Mouse (Mus musculus) kidney, embryonic 15.5 days (tissue): Measurements from ENCODE around the gene Sdr42e1. TPM values are rescaled to one million over a fixed set of nuclear protein-coding genes. Genes with fewer than 3 reads are reported as not detected.

Source experiments
- ATAC-seq: fragments of 200-750 bp; cut with Nextera tagmentation; replicated peaks from 2 replicates; pipeline ENCODE4 v1.8.0; 2017; ENCODE audit warnings: moderate TSS enrichment; ENCODE audit not compliant: low FRiP score
- H3K27ac ChIP-seq: fragments of 300-500 bp; sonication (generic); 2 replicates; pipeline ENCODE4 v1.5.1; 2015; ENCODE audit warnings: mild to moderate bottlenecking, inconsistent platforms
- H3K27me3 ChIP-seq: fragments of 300-500 bp; sonication (generic); 2 replicates; pipeline ENCODE4 v1.6.1; 2015; ENCODE audit warnings: inconsistent platforms
- H3K36me3 ChIP-seq: fragments of 300-500 bp; sonication (generic); 2 replicates; pipeline ENCODE4 v1.6.1; 2015; ENCODE audit warnings: inconsistent platforms
- H3K4me1 ChIP-seq: fragments of 300-500 bp; sonication (generic); 2 replicates; pipeline ENCODE4 v1.6.1; 2015; ENCODE audit warnings: inconsistent platforms
- H3K4me2 ChIP-seq: fragments of 300-500 bp; sonication (generic); 2 replicates; pipeline ENCODE4 v1.6.1; 2015; ENCODE audit warnings: moderate library complexity, mild to moderate bottlenecking, inconsistent platforms
- H3K4me3 ChIP-seq: fragments of 300-500 bp; sonication (generic); replicated peaks from 2 replicates; pipeline ENCODE4 v1.5.1; 2015; ENCODE audit warnings: mild to moderate bottlenecking, inconsistent platforms
- H3K9ac ChIP-seq: fragments of 300-500 bp; sonication (generic); 2 replicates; pipeline ENCODE4 v1.6.1; 2015; ENCODE audit warnings: mild to moderate bottlenecking, inconsistent platforms
- H3K9me3 ChIP-seq: fragments of 300-500 bp; sonication (generic); replicated peaks from 2 replicates; pipeline ENCODE4 v1.6.1; 2016; ENCODE audit warnings: inconsistent platforms
- WGBS: fragments of 180-500 bp; shearing (Covaris S2); methylation state at CpG from one replicate; pipeline ENCODE4 v1.1.7; 2015; ENCODE audit warnings: mixed read lengths; 5-methylcytosine and 5-hydroxymethylcytosine counted together
- polyA plus RNA-seq: library from polyadenylated mRNA; unstranded; fragments of >200 nt; fragmentation: Nextera tagmentation; extraction: Ambion mirVana; gene quantifications from 2 replicates; pipeline ENCODE4 v1.2.1, GENCODE M21; 2015

The Sdr42e1 gene
- polyA plus RNA-seq = 2.1 and 2.5 TPM in 2 replicates

DNA sequence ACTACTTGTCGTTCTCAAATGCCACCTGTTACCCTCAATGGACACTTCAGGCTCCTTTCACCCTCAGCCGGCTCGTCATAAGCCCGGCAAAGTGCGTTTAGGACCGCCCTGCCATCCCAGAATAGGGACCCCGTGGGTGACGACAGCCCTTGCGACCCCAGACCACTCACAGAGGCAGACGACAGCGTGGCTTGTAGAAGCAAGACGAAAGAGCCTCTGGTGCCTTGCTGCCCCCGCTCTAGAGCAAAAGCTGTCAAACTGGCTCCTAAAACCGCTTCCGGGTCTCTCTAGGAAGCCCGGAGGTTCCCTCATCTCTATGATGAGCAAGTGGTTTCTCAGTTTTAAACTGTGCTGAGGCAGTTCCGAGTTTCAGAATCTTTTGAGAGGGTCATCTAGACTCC lies at the start of gene Sdr42e1:
Gene Sdr42e1, minus strand, starts transcription at position 260 of the 401 bp plus-strand sequence.
- peaks cover 20% of the 10 kb centered on the region for H3K27me3 ChIP-seq
- H3K4me2 ChIP-seq = peak within 1 kb of the TSS; percentile 92
- WGBS = 7% methylated on average over 17 of the region's 17 CpGs
- ATAC-seq = no peak
- no peaks in the 10 kb centered on the region for H3K9me3 ChIP-seq
- H3K36me3 ChIP-seq = no peaks in the 10 kb centered on the region
- H3K9ac ChIP-seq = peak within 1 kb of the TSS; percentile 62
- H3K4me3 ChIP-seq = peak within 1 kb of the TSS; percentile 61
- peaks cover 19% of the 10 kb centered on the region; the same call in 1 of the 2 replicates for H3K4me1 ChIP-seq
- no peak within 1 kb of the TSS for H3K27ac ChIP-seq

GRCm38 (mm10) chr8:117718152-117718860 lies 44.8 kb upstream of the Sdr42e1 start:
- peak; percentile 43; the same call in 1 of the 2 replicates for ATAC-seq

DNA sequence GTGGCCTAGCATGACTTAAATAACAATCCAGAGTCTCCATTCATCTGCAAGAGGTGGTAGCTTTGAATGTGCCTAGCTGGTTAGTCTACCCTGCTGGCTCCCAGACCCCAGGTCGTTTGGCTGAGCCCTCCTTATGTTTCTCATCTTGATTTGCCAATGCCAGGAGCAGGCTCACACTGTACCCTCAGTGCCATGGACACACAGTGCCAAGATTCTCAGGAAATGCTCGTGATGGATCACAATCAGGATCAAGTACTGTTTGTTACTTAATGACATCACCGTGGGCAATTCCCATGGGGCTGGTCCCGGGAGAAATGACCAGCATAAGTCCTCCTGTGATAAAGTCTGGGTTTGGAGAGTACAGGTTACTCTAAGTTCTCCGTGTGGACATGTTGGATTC lies 42.4 kb upstream of the Sdr42e1 start:
- no peak overlapping the region for H3K4me2 ChIP-seq
- H3K9ac ChIP-seq = no peak overlapping the region
- no peak for ATAC-seq
- no peaks in the 10 kb centered on the region for H3K9me3 ChIP-seq
- H3K4me3 ChIP-seq = no peak overlapping the region
- H3K27ac ChIP-seq = no peak overlapping the region
- no peaks in the 10 kb centered on the region for H3K4me1 ChIP-seq
- no peaks in the 10 kb centered on the region for H3K27me3 ChIP-seq
- no peaks in the 10 kb centered on the region for H3K36me3 ChIP-seq
- WGBS = 72% methylated on average over 5 of the region's 5 CpGs

More at GRCm38 (mm10) chr8:117718152-117718860, 44.8 kb upstream of the Sdr42e1 start:
- H3K27ac ChIP-seq = no peak overlapping the region
- no peaks in the 10 kb centered on the region for H3K9me3 ChIP-seq
- H3K27me3 ChIP-seq = no peaks in the 10 kb centered on the region
- 78% methylated on average over 14 of the region's 14 CpGs for WGBS
- no peak overlapping the region for H3K4me3 ChIP-seq
- H3K4me1 ChIP-seq = no peaks in the 10 kb centered on the region
- no peak overlapping the region for H3K4me2 ChIP-seq
- H3K9ac ChIP-seq = no peak overlapping the region
- H3K36me3 ChIP-seq = no peaks in the 10 kb centered on the region

DNA sequence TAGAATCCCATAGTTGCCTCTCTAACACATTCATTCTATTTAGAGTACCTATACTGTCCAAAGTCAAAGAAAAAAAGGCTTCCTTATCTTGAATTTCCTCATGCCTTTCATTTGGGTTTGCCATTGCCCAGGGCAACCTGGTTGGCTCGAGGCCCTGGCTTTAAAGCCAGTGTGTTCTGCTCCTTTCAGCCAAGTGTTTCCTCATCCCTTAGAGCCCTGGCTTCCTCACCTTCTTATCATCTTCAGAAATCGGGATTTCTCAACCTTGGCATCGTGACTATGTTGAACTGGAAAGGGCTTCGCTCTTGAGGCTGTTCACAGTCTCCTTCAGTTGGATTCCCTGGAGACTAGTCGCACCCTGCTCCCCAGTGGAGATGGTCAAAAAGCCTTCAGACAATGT lies 41.1 kb upstream of the Sdr42e1 start:
- ATAC-seq = no peak
- Histone ChIP-seq H3K4me2 (no peak overlapping the region), H3K9me3 (no peaks in the 10 kb centered on the region), H3K9ac (no peak overlapping the region), H3K27me3 (no peaks in the 10 kb centered on the region), H3K4me1 (no peaks in the 10 kb centered on the region), H3K36me3 (no peaks in the 10 kb centered on the region), H3K4me3 (no peak overlapping the region), H3K27ac (no peak overlapping the region)
- 88% methylated on average over 5 of the region's 5 CpGs for WGBS

DNA sequence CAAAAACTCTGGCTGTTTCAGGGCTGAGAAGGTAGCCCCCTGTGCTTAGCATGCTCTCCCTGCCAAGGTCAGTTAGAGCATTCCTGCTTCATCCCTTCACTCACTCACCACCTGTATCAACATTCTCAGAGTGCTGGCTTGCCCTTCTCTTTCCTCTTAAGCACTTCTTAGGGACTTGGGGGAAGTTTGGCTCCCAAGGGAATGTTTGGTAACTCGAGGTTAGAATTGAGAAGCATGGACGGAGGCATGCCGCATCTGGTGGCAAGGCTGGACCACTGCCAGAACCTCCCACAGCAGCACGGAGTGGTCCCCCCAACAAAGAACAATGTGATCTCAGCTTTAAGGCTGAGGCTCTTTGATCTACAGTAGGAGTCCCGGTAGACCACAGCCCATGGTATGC lies 38.7 kb upstream of the Sdr42e1 start:
- H3K36me3 ChIP-seq = no peaks in the 10 kb centered on the region
- H3K4me1 ChIP-seq = no peaks in the 10 kb centered on the region
- H3K27me3 ChIP-seq = no peaks in the 10 kb centered on the region
- H3K9me3 ChIP-seq = no peaks in the 10 kb centered on the region
- no peak overlapping the region for H3K4me2 ChIP-seq
- no peak for ATAC-seq
- H3K9ac ChIP-seq = no peak overlapping the region
- no peak overlapping the region for H3K27ac ChIP-seq
- no peak overlapping the region for H3K4me3 ChIP-seq
- WGBS = 47% methylated on average over 5 of the region's 5 CpGs

DNA sequence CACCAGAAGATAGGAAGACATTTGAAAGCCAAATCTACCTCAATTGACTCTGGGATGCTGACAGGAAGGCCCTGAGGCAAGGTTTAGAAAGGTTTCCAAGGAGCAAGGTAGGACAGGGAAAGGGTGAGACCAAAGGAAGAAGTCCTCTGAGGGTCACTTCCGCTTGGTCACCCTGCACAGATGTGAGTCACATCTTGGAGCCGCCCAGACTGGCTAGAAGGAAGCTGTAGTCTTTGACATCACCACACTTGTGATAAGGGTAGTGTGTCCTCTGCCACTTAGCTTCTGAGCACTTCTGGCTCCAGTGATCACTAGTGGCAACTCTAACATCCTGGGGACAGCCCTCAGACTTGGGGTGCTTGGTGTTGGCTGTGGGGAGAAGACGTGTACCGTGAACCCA lies 32.7 kb upstream of the Sdr42e1 start:
- Histone ChIP-seq H3K9me3 (no peaks in the 10 kb centered on the region), H3K36me3 (no peaks in the 10 kb centered on the region), H3K4me2 (no peak overlapping the region), H3K9ac (no peak overlapping the region), H3K27me3 (no peaks in the 10 kb centered on the region), H3K4me3 (no peak overlapping the region), H3K27ac (no peak overlapping the region), H3K4me1 (peaks cover 6% of the 10 kb centered on the region)
- no peak for ATAC-seq
- WGBS = 88% methylated on average over 4 of the region's 4 CpGs

DNA sequence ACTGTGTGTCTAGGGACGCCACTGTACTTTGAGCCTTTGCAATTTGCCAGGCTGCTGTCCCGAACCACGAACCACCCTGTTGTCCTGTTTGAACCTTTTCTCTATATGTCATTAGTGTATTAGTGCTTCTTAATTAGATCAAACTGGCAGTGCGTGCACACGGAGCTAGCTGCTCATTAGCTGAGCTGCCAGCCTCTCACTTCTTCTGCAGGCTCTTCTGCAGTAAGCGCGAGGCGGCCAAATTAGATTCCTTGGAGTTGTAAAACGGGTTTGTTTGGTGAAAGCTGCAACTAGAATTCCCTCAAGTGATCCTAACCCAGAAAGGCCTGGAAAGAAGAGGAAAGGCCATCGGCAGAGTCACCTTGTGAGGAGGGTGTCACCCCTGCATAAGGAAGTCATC lies 29.2 kb upstream of the Sdr42e1 start:
- Histone ChIP-seq H3K27ac (no peak overlapping the region), H3K27me3 (no peaks in the 10 kb centered on the region), H3K9me3 (no peaks in the 10 kb centered on the region), H3K4me1 (peaks cover 6% of the 10 kb centered on the region), H3K9ac (no peak overlapping the region), H3K36me3 (no peaks in the 10 kb centered on the region), H3K4me2 (no peak overlapping the region), H3K4me3 (no peak overlapping the region)
- ATAC-seq = no peak
- 43% methylated on average over 10 of the region's 10 CpGs for WGBS

- H3K9me3 ChIP-seq = no peaks in the 10 kb centered on the region
- no peaks in the 10 kb centered on the region for H3K27me3 ChIP-seq
- H3K36me3 ChIP-seq = no peaks in the 10 kb centered on the region
- ATAC-seq = peak; percentile 65
- H3K4me1 ChIP-seq = peaks cover 6% of the 10 kb centered on the region
- no peak within 1 kb of the TSS for H3K9ac ChIP-seq
- WGBS = 46% methylated on average over 13 of the region's 13 CpGs
- no peak within 1 kb of the TSS for H3K4me2 ChIP-seq
- H3K27ac ChIP-seq = no peak within 1 kb of the TSS
- no peak within 1 kb of the TSS for H3K4me3 ChIP-seq
These were observed 28.4 kb upstream of the Sdr42e1 start, which contains the start of gene Hsd17b2 for GRCm38 (mm10) chr8:117701859-117702258. TSS of gene Hsd17b2 (plus strand) at chr8:117701904.

DNA sequence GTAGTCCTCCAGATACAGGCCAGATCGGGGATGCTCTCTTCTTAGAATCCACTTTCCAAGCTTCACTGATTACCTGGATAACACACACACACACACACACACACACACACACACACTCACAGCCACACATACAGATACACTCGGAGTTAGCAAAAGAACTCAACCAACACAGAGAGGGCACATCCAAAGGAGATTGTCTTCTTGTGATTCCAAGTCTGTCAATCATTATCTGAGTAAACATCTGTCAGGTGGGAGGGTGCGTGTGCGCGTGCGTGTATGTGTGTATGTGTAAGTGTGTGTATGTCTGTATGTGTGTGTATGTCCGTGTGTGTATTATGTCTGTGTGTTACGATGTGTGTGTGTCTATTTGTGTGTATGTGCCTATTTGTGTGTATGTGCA lies 27.8 kb upstream of the Sdr42e1 start:
- no peaks in the 10 kb centered on the region for H3K36me3 ChIP-seq

DNA sequence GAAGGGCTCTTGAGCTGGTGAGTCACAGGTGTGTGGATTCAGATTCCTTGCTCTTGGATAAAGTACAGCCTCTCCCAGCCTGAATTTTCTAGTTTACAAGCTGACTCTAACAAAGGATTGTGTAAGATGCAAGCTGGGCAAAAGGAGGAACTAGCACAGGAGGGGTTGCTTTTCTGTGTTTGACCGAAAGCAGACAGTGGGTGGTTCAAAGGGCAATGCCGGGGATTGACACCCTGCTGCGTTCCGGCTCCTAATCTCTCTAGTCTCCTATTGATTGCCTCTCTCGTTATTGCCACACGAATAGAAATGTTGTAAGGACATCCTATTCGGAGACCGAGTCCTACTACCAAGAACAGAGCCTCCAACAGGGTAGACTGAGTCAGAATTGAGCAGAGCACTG lies 27.2 kb upstream of the Sdr42e1 start:
- Histone ChIP-seq H3K4me3 (no peak overlapping the region), H3K4me1 (peaks cover 6% of the 10 kb centered on the region), H3K36me3 (no peaks in the 10 kb centered on the region), H3K9ac (no peak overlapping the region), H3K9me3 (no peaks in the 10 kb centered on the region), H3K4me2 (no peak overlapping the region), H3K27me3 (no peaks in the 10 kb centered on the region), H3K27ac (no peak overlapping the region)
- no peak for ATAC-seq
- 64% methylated on average over 8 of the region's 8 CpGs for WGBS

More for the DNA sequence above, 27.8 kb upstream of the Sdr42e1 start:
- Histone ChIP-seq H3K4me1 (peaks cover 6% of the 10 kb centered on the region), H3K27ac (no peak overlapping the region), H3K4me2 (no peak overlapping the region), H3K9ac (no peak overlapping the region), H3K9me3 (no peaks in the 10 kb centered on the region), H3K4me3 (no peak overlapping the region), H3K27me3 (no peaks in the 10 kb centered on the region)
- ATAC-seq = no peak
- 87% methylated on average over 8 of the region's 8 CpGs for whole genome bisulfite sequencing

GRCm38 (mm10) chr8:117697248-117697647 lies 23.8 kb upstream of the Sdr42e1 start:
- WGBS = 37% methylated on average over 5 of the region's 5 CpGs
- Histone ChIP-seq H3K4me2 (no peak overlapping the region), H3K9ac (no peak overlapping the region), H3K27me3 (no peaks in the 10 kb centered on the region), H3K4me1 (peaks cover 6% of the 10 kb centered on the region), H3K36me3 (no peaks in the 10 kb centered on the region), H3K27ac (no peak overlapping the region), H3K4me3 (no peak overlapping the region), H3K9me3 (no peaks in the 10 kb centered on the region)
- no peak for ATAC-seq

- no peak for ATAC-seq
- 90% methylated on average over 1 of the region's 1 CpGs for WGBS
- no peak overlapping the region for H3K27ac ChIP-seq
These were observed 22.1 kb upstream of the Sdr42e1 start for GRCm38 (mm10) chr8:117695636-117696035.

GRCm38 (mm10) chr8:117692131-117692530 lies 18.6 kb upstream of the Sdr42e1 start:
- 89% methylated on average over 4 of the region's 4 CpGs for WGBS
- no peak overlapping the region for H3K4me3 ChIP-seq
- no peaks in the 10 kb centered on the region for H3K27me3 ChIP-seq
- ATAC-seq = no peak
- no peak overlapping the region for H3K27ac ChIP-seq
- H3K9ac ChIP-seq = no peak overlapping the region
- H3K36me3 ChIP-seq = no peaks in the 10 kb centered on the region
- H3K4me2 ChIP-seq = no peak overlapping the region
- H3K9me3 ChIP-seq = no peaks in the 10 kb centered on the region
- H3K4me1 ChIP-seq = no peaks in the 10 kb centered on the region

More at GRCm38 (mm10) chr8:117695636-117696035, 22.1 kb upstream of the Sdr42e1 start:
- no peaks in the 10 kb centered on the region for H3K9me3 ChIP-seq
- H3K9ac ChIP-seq = no peak overlapping the region
- no peaks in the 10 kb centered on the region for H3K27me3 ChIP-seq
- no peaks in the 10 kb centered on the region for H3K4me1 ChIP-seq
- no peak overlapping the region for H3K4me2 ChIP-seq
- H3K36me3 ChIP-seq = no peaks in the 10 kb centered on the region
- no peak overlapping the region for H3K4me3 ChIP-seq
